Mouse (Mus musculus): Measurements from ENCODE around the gene Mylk.

The Mylk gene

GRCm38 (mm10) chr16:35024300-35024699 is 279.3 kb downstream of the Mylk start:
- no peak for DNase-seq (ENCODE audit: low spot score)

GRCm38 (mm10) chr16:35025347-35025746 is 280.3 kb downstream of the Mylk start:
- no peak for DNase-seq (ENCODE audit: low spot score)

- no peak for DNase-seq (ENCODE audit: low spot score)
These were observed 288.2 kb downstream of the Mylk start for GRCm38 (mm10) chr16:35033241-35033640.

- DNase-seq (ENCODE audit: low spot score) = no peak
These were observed 289.0 kb downstream of the Mylk start for GRCm38 (mm10) chr16:35033809-35034577.

GRCm38 (mm10) chr16:35034971-35035370 is 290.0 kb downstream of the Mylk start:
- DNase-seq (ENCODE audit: low spot score) = no peak

- DNase-seq (ENCODE audit: low spot score) = no peak
These were observed 291.7 kb downstream of the Mylk start for GRCm38 (mm10) chr16:35036754-35037153.

- DNase-seq (ENCODE audit: low spot score) = no peak
These were observed 293.5 kb downstream of the Mylk start for GRCm38 (mm10) chr16:35038343-35039057.

- no peak for DNase-seq (ENCODE audit: low spot score)
These were observed 295.1 kb downstream of the Mylk start for GRCm38 (mm10) chr16:35040154-35040553.

GRCm38 (mm10) chr16:35041001-35041400 is 296.0 kb downstream of the Mylk start:
- DNase-seq (ENCODE audit: low spot score) = no peak

GRCm38 (mm10) chr16:35046081-35046775 is 301.2 kb downstream of the Mylk start:
- no peak for DNase-seq (ENCODE audit: low spot score)

- DNase-seq (ENCODE audit: low spot score) = no peak
These were observed 302.4 kb downstream of the Mylk start for GRCm38 (mm10) chr16:35047272-35047969.

- no peak for DNase-seq (ENCODE audit: low spot score)
These were observed 306.1 kb downstream of the Mylk start for GRCm38 (mm10) chr16:35051066-35051465.

All from yolk sac, embryonic 10.5 days (tissue).